Mouse (Mus musculus): ENCODE measurements around the gene Eif3a. TPM values are rescaled to one million over a fixed set of nuclear protein-coding genes. Genes with fewer than 3 reads are reported as not detected.

Gene Eif3a
- polyA plus RNA-seq, 1 experiment from 2014 or later = 101 TPM

Small RNA genes within 50 kb of the gene (microRNA-seq; reads per million reads assigned to microRNA genes)
- gene mmu-mir-3084-1 = not detected

Other genes starting within 250 kb of the Eif3a start
- 23.8 and 24.1 TPM in 2 replicates for gene Cacul1, start 209.6 kb downstream of the Eif3a start, polyA plus RNA-seq (2015; fragmentation: Nextera tagmentation; extraction: Ambion mirVana)
- gene Nanos1, start 34.7 kb downstream of the Eif3a start, polyA plus RNA-seq (2015; fragmentation: Nextera tagmentation; extraction: Ambion mirVana) = 19.4 and 19.7 TPM in 2 replicates
- 41.2 and 42.9 TPM in 2 replicates for gene Fam45a, start 20.9 kb upstream of the Eif3a start, polyA plus RNA-seq (2015; fragmentation: Nextera tagmentation; extraction: Ambion mirVana)
- 12.5 and 12.8 TPM in 2 replicates for gene Sfxn4, start 70.8 kb upstream of the Eif3a start, polyA plus RNA-seq (2015; fragmentation: Nextera tagmentation; extraction: Ambion mirVana)
- 109 and 112 TPM in 2 replicates for gene Prdx3, start 83.9 kb upstream of the Eif3a start, polyA plus RNA-seq (2015; fragmentation: Nextera tagmentation; extraction: Ambion mirVana)
- gene Grk5, start 99.1 kb upstream of the Eif3a start, polyA plus RNA-seq (2015; fragmentation: Nextera tagmentation; extraction: Ambion mirVana) = 1.6 and 2.0 TPM in 2 replicates

All from hindbrain, embryonic 15.5 days (tissue).